Mouse (Mus musculus) bone marrow macrophage, adult 2 months (primary cell): Measurements from ENCODE around the gene Wee1.

Source experiments
- CTCF ChIP-seq: IDR thresholded peaks from 2 replicates; pipeline ENCODE4 v1.5.1; 2012; ENCODE audit warnings: low read depth, mild to moderate bottlenecking, low read length, moderate library complexity
- POLR2A ChIP-seq: IDR thresholded peaks from 2 replicates; pipeline ENCODE4 v1.6.1; 2012; ENCODE audit warnings: mild to moderate bottlenecking, low read depth, low read length, borderline replicate concordance

DNA sequence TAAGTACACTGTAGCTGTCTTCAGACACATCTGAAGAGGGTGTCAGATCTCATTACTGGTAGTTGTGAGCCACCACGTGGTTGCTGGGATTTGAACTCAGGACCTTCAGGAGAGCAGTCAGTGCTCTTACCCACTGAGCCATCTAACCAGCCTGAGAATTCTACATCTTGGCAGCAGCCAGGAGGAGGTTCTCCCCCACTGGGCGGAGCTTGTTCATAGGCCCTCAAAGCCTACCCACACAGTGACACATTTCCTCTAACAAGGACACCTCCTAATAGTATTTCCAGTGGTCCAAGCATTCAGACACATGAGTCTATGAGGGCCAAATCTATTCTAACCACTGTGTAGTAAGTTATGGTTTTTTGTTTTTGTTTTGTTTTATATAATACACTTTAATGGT is 6.7 kb downstream of the Wee1 start:
- TF ChIP-seq CTCF (no peak), POLR2A (no peak)
